Mouse (Mus musculus): ENCODE measurements around the gene Fam222b.

DNA sequence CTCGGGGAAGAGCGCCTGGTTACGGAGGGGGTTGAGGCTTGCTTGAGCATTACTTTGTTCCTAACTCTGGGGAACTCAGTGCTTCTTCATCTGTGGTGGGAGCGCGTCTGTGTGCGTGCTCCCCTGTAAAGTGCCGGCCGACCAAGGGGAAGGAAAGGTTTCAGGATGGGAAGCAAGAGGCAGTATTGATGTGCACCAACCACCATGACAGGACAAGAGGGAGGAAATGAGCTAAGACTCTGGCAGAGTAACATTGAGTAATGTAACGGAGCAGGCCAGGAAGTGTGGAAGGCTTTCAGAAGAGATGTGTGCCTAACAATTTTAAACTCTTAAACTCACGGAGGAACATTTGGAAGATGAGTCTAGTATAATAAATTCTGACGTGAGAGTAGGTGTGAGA, 6.3 kb downstream of the Fam222b start:
- TF ChIP-seq CTCF (IDR thresholded peaks at IDR 0.05; ENCODE audit: low read depth) (no peak), EP300 (IDR thresholded peaks at IDR 0.05; ENCODE audit: low read depth) (no peak)

Data from liver, postnatal 0 days (tissue).